Mouse (Mus musculus) MEL (cell line): ENCODE data around the gene Wwc2. TPM values are rescaled to one million over a fixed set of nuclear protein-coding genes. Genes with fewer than 3 reads are reported as not detected.

Experiments used
- DNase-seq: peaks from one replicate; pipeline ENCODE4 v3.0.0; 2011; ENCODE audit warnings: low read depth, low spot score
- H3K27ac ChIP-seq: 2 replicates; pipeline ENCODE4 v1.5.1; 2012; ENCODE audit warnings: low read depth, mild to moderate bottlenecking, control low read depth, low read length, moderate library complexity; ENCODE audit not compliant: control insufficient read depth
- H3K27me3 ChIP-seq, 2 experiments: fragments of 150-350 bp in 1 of 2; sonication (generic) in 1 of 2; 2 replicates each; pipeline ENCODE4 v1.6.1; 2012; ENCODE audit warnings: low read length in 2 of 2, mild to moderate bottlenecking in 2 of 2, improper control_type of control experiment in 1 of 2, moderate library complexity in 1 of 2; ENCODE audit not compliant: insufficient read depth in 2 of 2, control insufficient read depth in 1 of 2
- H3K36me3 ChIP-seq, 2 experiments: 2 replicates each; pipeline ENCODE4 v1.6.1; 2012 to 2014; ENCODE audit warnings: low read length in 2 of 2, improper control_type of control experiment in 1 of 2, inconsistent platforms in 1 of 2, mild to moderate bottlenecking in 1 of 2; ENCODE audit not compliant: insufficient read depth in 2 of 2, control insufficient read depth in 1 of 2
- H3K4me1 ChIP-seq, 2 experiments: fragments of 150-350 bp in 1 of 2; sonication (generic) in 1 of 2; 2 replicates each; pipeline ENCODE4 v1.6.1; 2012; ENCODE audit warnings: low read length in 2 of 2, improper control_type of control experiment in 1 of 2, mild to moderate bottlenecking in 1 of 2; ENCODE audit not compliant: insufficient read depth in 2 of 2, control insufficient read depth in 1 of 2
- H3K4me3 ChIP-seq, 2 experiments: fragments of 150-350 bp in 1 of 2; sonication (generic) in 1 of 2; 2 replicates each; pipeline ENCODE4 v1.5.1; 2012; ENCODE audit warnings: low read depth in 2 of 2, low read length in 2 of 2, mild to moderate bottlenecking in 2 of 2, moderate library complexity in 2 of 2, control low read depth in 1 of 2, improper control_type of control experiment in 1 of 2; ENCODE audit not compliant: control insufficient read depth in 1 of 2, insufficient read depth in 1 of 2
- H3K79me2 ChIP-seq: 2 replicates; pipeline ENCODE4 v1.6.1; 2012; ENCODE audit warnings: mild to moderate bottlenecking, low read length, moderate library complexity; ENCODE audit not compliant: control insufficient read depth, poor library complexity, insufficient read depth
- H3K9ac ChIP-seq: 2 replicates; pipeline ENCODE4 v1.6.1; 2012; ENCODE audit warnings: low read depth, mild to moderate bottlenecking, control low read depth, low read length, moderate library complexity; ENCODE audit not compliant: control insufficient read depth, poor library complexity, severe bottlenecking
- H3K9me3 ChIP-seq: fragments of 150-350 bp; sonication (generic); replicated peaks from 2 replicates; pipeline ENCODE4 v1.6.1; 2012; ENCODE audit warnings: mild to moderate bottlenecking, low read length, improper control_type of control experiment, moderate library complexity; ENCODE audit not compliant: insufficient read depth
- CHD2 ChIP-seq: IDR thresholded peaks from 2 replicates; pipeline ENCODE4 v1.6.1; 2011; ENCODE audit warnings: low read length, improper control_type of control experiment
- HCFC1 ChIP-seq: IDR thresholded peaks from 2 replicates; pipeline ENCODE4 v1.6.1; 2012; ENCODE audit warnings: low read depth, mild to moderate bottlenecking, inconsistent platforms, low read length, improper control_type of control experiment, moderate library complexity
- MAZ ChIP-seq: IDR thresholded peaks from 2 replicates; pipeline ENCODE4 v1.6.1; 2012; ENCODE audit warnings: low read depth, mild to moderate bottlenecking, inconsistent platforms, low read length, improper control_type of control experiment
- MEF2A ChIP-seq: IDR thresholded peaks from 2 replicates; pipeline ENCODE4 v1.6.1; 2014; ENCODE audit warnings: low read depth, mild to moderate bottlenecking, inconsistent platforms, low read length, improper control_type of control experiment; ENCODE audit not compliant: poor library complexity, insufficient replicate concordance, severe bottlenecking; ENCODE audit errors: extremely low read depth
- MXI1 ChIP-seq: IDR thresholded peaks from 2 replicates; pipeline ENCODE4 v1.6.1; 2011; ENCODE audit warnings: mild to moderate bottlenecking, low read depth, low read length, improper control_type of control experiment
- NELFE ChIP-seq: IDR thresholded peaks from 2 replicates; pipeline ENCODE4 v1.6.1; 2011; ENCODE audit warnings: low read depth, low read length, improper control_type of control experiment
- NRF1 ChIP-seq: IDR thresholded peaks from 2 replicates; pipeline ENCODE4 v1.6.1; 2014; ENCODE audit warnings: low read depth, mild to moderate bottlenecking, inconsistent platforms, low read length, improper control_type of control experiment, moderate library complexity; ENCODE audit not compliant: poor library complexity, insufficient read depth, severe bottlenecking
- POLR2A ChIP-seq, 2 experiments: IDR thresholded peaks; 2 replicates each; pipeline ENCODE4 v1.6.1; 2011 to 2012; ENCODE audit warnings: low read length in 2 of 2, mild to moderate bottlenecking in 2 of 2, control low read depth in 1 of 2, improper control_type of control experiment in 1 of 2, low read depth in 1 of 2, moderate library complexity in 1 of 2; ENCODE audit not compliant: control insufficient read depth in 1 of 2, insufficient read depth in 1 of 2, poor library complexity in 1 of 2
- POLR2AphosphoS2 ChIP-seq: IDR thresholded peaks from 2 replicates; pipeline ENCODE4 v1.6.1; 2011; ENCODE audit warnings: low read length, improper control_type of control experiment
- SIN3A ChIP-seq: IDR thresholded peaks from 2 replicates; pipeline ENCODE4 v1.6.1; 2012; ENCODE audit warnings: low read length, improper control_type of control experiment, inconsistent platforms
- TAL1 ChIP-seq: IDR thresholded peaks from 2 replicates; pipeline ENCODE4 v1.6.1; 2012; ENCODE audit warnings: mild to moderate bottlenecking, inconsistent platforms, low read length, moderate library complexity, mixed read lengths
- UBTF ChIP-seq: IDR thresholded peaks from 2 replicates; pipeline ENCODE4 v1.6.1; 2012; ENCODE audit warnings: low read depth, mild to moderate bottlenecking, inconsistent platforms, low read length, improper control_type of control experiment, moderate library complexity, borderline replicate concordance; ENCODE audit not compliant: insufficient read depth
- USF2 ChIP-seq, 2 experiments: IDR thresholded peaks; 2 replicates each; pipeline ENCODE4 v1.6.1; 2011 to 2012; ENCODE audit warnings: improper control_type of control experiment in 2 of 2, low read length in 2 of 2, borderline replicate concordance in 1 of 2, inconsistent platforms in 1 of 2, low read depth in 1 of 2, mild to moderate bottlenecking in 1 of 2; ENCODE audit not compliant: insufficient read depth in 1 of 2
- ZMIZ1 ChIP-seq: IDR thresholded peaks from 2 replicates; pipeline ENCODE4 v1.6.1; 2012; ENCODE audit warnings: low read depth, mild to moderate bottlenecking, inconsistent platforms, low read length, improper control_type of control experiment, moderate library complexity
- polyA plus RNA-seq, 2 experiments: library from polyadenylated mRNA; stranded (reverse) in 1 of 2; unstranded in 1 of 2; fragments of >175 nt in 1 of 2; fragments of >200 nt in 1 of 2; gene quantifications; 2 replicates each; pipeline versions ENCODE4 v1.2.1 to v1.2.4; 2012; ENCODE audit warnings: low replicate concordance in 2 of 2, low read depth in 1 of 2; ENCODE audit not compliant: insufficient read length in 2 of 2, insufficient read depth in 1 of 2, missing spikeins in 1 of 2
- total RNA-seq: library from RNA; depleted of rRNA; stranded (reverse); fragments of 300-350 nt; gene quantifications from 2 replicates; pipeline ENCODE4 v1.2.3, GENCODE M21; 2012

The Wwc2 gene
- total and polyA plus RNA-seq, 3 experiments, result 7.5 to 14.8 TPM; not detected in 1

DNA sequence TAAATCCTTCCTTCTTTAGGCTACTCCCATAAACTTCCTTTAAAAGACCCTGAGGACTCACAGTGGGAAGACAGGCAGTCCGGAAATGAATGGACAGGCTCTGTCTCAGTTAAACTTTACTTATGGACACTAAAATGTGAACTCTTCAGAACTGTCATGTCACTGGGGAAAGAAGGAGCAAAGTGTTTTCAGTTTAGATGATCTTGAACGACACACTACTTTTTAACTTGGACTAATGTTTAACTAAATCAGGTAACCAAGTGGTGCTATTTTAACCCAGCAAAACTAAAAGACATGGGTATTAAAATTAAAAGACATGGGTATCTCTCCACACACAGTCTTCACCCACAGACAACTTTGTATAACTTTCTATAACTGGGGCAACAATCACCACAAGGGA, 19.6 kb downstream of the Wwc2 start:
- Histone ChIP-seq H3K79me2 (peaks cover 3% of the 10 kb centered on the region; the same call in 1 of the 2 replicates), H3K4me1 (no peaks in the 10 kb centered on the region), H3K27me3 (no peaks in the 10 kb centered on the region), H3K27ac (no peak overlapping the region), H3K9me3 (no peaks in the 10 kb centered on the region), H3K4me3 (no peak overlapping the region), H3K36me3 (no peaks in the 10 kb centered on the region), H3K9ac (no peak overlapping the region)
- no peak for DNase-seq
- no peak for TF ChIP-seq ZMIZ1
- no peak for TF ChIP-seq UBTF
- no peak for TF ChIP-seq NRF1
- TF ChIP-seq MAZ, result no peak
- no peak for TF ChIP-seq TAL1
- no peak for TF ChIP-seq POLR2A (IDR thresholded peaks at IDR 0.05; ENCODE audit: control insufficient read depth in 1 of 2, insufficient read depth in 1 of 2, low read depth in 1 of 2, low read length in 2 of 2, poor library complexity in 1 of 2)
- TF ChIP-seq USF2 (IDR thresholded peaks at IDR 0.05; ENCODE audit: borderline replicate concordance in 1 of 2, insufficient read depth in 1 of 2, low read depth in 1 of 2, low read length in 2 of 2), result no peak
- TF ChIP-seq CHD2, result no peak
- TF ChIP-seq POLR2AphosphoS2, result no peak
- no peak for TF ChIP-seq NELFE
- TF ChIP-seq SIN3A, result no peak
- TF ChIP-seq MXI1, result no peak

GRCm38 (mm10) chr8:47970576-47970975, 20.1 kb downstream of the Wwc2 start:
- no peak for TF ChIP-seq HCFC1
- no peak for TF ChIP-seq MEF2A
- no peaks in the 10 kb centered on the region for H3K9me3 ChIP-seq
- no peak overlapping the region for H3K9ac ChIP-seq
- DNase-seq, result no peak
- no peaks in the 10 kb centered on the region for H3K4me1 ChIP-seq
- no peak overlapping the region for H3K27ac ChIP-seq
- H3K36me3 ChIP-seq, result no peaks in the 10 kb centered on the region
- no peak overlapping the region for H3K4me3 ChIP-seq
- no peaks in the 10 kb centered on the region for H3K27me3 ChIP-seq
- H3K79me2 ChIP-seq, result peaks cover 3% of the 10 kb centered on the region; the same call in 1 of the 2 replicates
